Mouse (Mus musculus) testis, adult 2 months (tissue): ENCODE data around the gene Shank2. TPM values are rescaled to one million over a fixed set of nuclear protein-coding genes. Genes with fewer than 3 reads are reported as not detected.

Source experiments
- H3K27ac ChIP-seq: fragments of 200-500 bp; 2 replicates; pipeline ENCODE4 v1.5.1; 2012; ENCODE audit warnings: low read depth, low read length; ENCODE audit not compliant: control insufficient read depth, insufficient read depth
- H3K27me3 ChIP-seq: fragments of 200-500 bp; 2 replicates; pipeline ENCODE4 v1.6.1; 2012; ENCODE audit warnings: mild to moderate bottlenecking, low read length, moderate library complexity; ENCODE audit not compliant: control insufficient read depth, insufficient read depth
- H3K36me3 ChIP-seq: fragments of 200-500 bp; 2 replicates; pipeline ENCODE4 v1.6.1; 2012; ENCODE audit warnings: mild to moderate bottlenecking, low read length; ENCODE audit not compliant: control insufficient read depth, insufficient read depth
- H3K4me1 ChIP-seq: fragments of 200-500 bp; 2 replicates; pipeline ENCODE4 v1.6.1; 2012; ENCODE audit warnings: low read length; ENCODE audit not compliant: control insufficient read depth, insufficient read depth
- H3K4me3 ChIP-seq: fragments of 200-500 bp; 2 replicates; pipeline ENCODE4 v1.5.1; 2012; ENCODE audit warnings: low read depth, mild to moderate bottlenecking, low read length, moderate library complexity, mixed read lengths; ENCODE audit not compliant: control insufficient read depth
- CTCF ChIP-seq: fragments of 200-500 bp; IDR thresholded peaks from 2 replicates; pipeline ENCODE4 v1.5.1; 2012; ENCODE audit warnings: low read depth, mild to moderate bottlenecking, inconsistent platforms, low read length, moderate library complexity; ENCODE audit not compliant: control insufficient read depth, insufficient read depth, insufficient replicate concordance
- POLR2A ChIP-seq: fragments of 200-500 bp; IDR thresholded peaks from 2 replicates; pipeline ENCODE4 v1.6.1; 2012; ENCODE audit warnings: low read depth, mild to moderate bottlenecking, inconsistent platforms, low read length, moderate library complexity; ENCODE audit not compliant: control insufficient read depth
- polyA plus RNA-seq: library from polyadenylated mRNA; depleted of rRNA; stranded (reverse); fragments of >200 nt; gene quantifications from 2 replicates; pipeline ENCODE4 v1.2.3, GENCODE M21; 2012

Gene Shank2
- polyA plus RNA-seq, 1 experiment = 34.7 TPM

GRCm38 (mm10) chr7:144029246-144029645 lies 27.5 kb downstream of the Shank2 start:
- TF ChIP-seq POLR2A (no peak), CTCF (no peak)
- no peaks in the 10 kb centered on the region for H3K27me3 ChIP-seq

GRCm38 (mm10) chr7:144030796-144031195 lies 29.1 kb downstream of the Shank2 start:
- no peaks in the 10 kb centered on the region for H3K36me3 ChIP-seq
- H3K27me3 ChIP-seq = no peaks in the 10 kb centered on the region
- no peak overlapping the region for H3K27ac ChIP-seq
- no peak overlapping the region for H3K4me3 ChIP-seq
- TF ChIP-seq CTCF (no peak), POLR2A (no peak)
- H3K4me1 ChIP-seq = no peaks in the 10 kb centered on the region

More at GRCm38 (mm10) chr7:144029246-144029645, 27.5 kb downstream of the Shank2 start:
- H3K27ac ChIP-seq = no peak overlapping the region
- H3K4me1 ChIP-seq = no peaks in the 10 kb centered on the region
- no peaks in the 10 kb centered on the region for H3K36me3 ChIP-seq
- no peak overlapping the region for H3K4me3 ChIP-seq

GRCm38 (mm10) chr7:144031611-144032010 lies 29.9 kb downstream of the Shank2 start:
- H3K27me3 ChIP-seq = no peaks in the 10 kb centered on the region
- H3K4me1 ChIP-seq = no peaks in the 10 kb centered on the region
- H3K4me3 ChIP-seq = no peak overlapping the region
- H3K36me3 ChIP-seq = no peaks in the 10 kb centered on the region
- H3K27ac ChIP-seq = no peak overlapping the region
- TF ChIP-seq POLR2A (no peak), CTCF (no peak)

- no peak overlapping the region for H3K27ac ChIP-seq
- no peaks in the 10 kb centered on the region for H3K4me1 ChIP-seq
- TF ChIP-seq POLR2A = no peak
- TF ChIP-seq CTCF = no peak
- H3K4me3 ChIP-seq = no peak overlapping the region
- H3K27me3 ChIP-seq = no peaks in the 10 kb centered on the region
- H3K36me3 ChIP-seq = no peaks in the 10 kb centered on the region
These were observed 35.8 kb downstream of the Shank2 start for GRCm38 (mm10) chr7:144037541-144037940.

- no peaks in the 10 kb centered on the region for H3K36me3 ChIP-seq
- TF ChIP-seq CTCF (no peak), POLR2A (no peak)
- H3K4me1 ChIP-seq = no peaks in the 10 kb centered on the region
- H3K27ac ChIP-seq = no peak overlapping the region
- H3K4me3 ChIP-seq = no peak overlapping the region
- H3K27me3 ChIP-seq = no peaks in the 10 kb centered on the region
These were observed 36.4 kb downstream of the Shank2 start for GRCm38 (mm10) chr7:144037966-144038669.

- Histone ChIP-seq H3K36me3 (no peaks in the 10 kb centered on the region), H3K4me3 (no peak overlapping the region), H3K27me3 (no peaks in the 10 kb centered on the region), H3K4me1 (no peaks in the 10 kb centered on the region), H3K27ac (no peak overlapping the region)
- TF ChIP-seq CTCF = no peak
- no peak for TF ChIP-seq POLR2A
These were observed 37.0 kb downstream of the Shank2 start for GRCm38 (mm10) chr7:144038741-144039140.

GRCm38 (mm10) chr7:144040328-144040727 lies 38.6 kb downstream of the Shank2 start:
- Histone ChIP-seq H3K36me3 (no peaks in the 10 kb centered on the region), H3K27ac (no peak overlapping the region), H3K4me3 (no peak overlapping the region), H3K4me1 (no peaks in the 10 kb centered on the region), H3K27me3 (no peaks in the 10 kb centered on the region)
- TF ChIP-seq CTCF (no peak), POLR2A (no peak)
